9 mouse cellular contexts compared by ENCODE assay signal in genomic region chr1:194281941-194282340, GRCm38 (mm10).
"Had no signal": no experiment of that assay in that cellular context is flagged by ENCODE, and none has a peak within 500 bp of the region (broad histone marks: within the 10 kb centered on the region; RNA-seq: fewer than 3 reads in every experiment).

No protein-coding gene starts in this region.

- DNase-seq: kidney, adult 11 months; kidney, adult 9 months; kidney, postnatal 4 days; liver; liver, embryonic 13.5 days; liver, postnatal 0 days; lung, postnatal 14 days; midbrain, embryonic 14.5 days; thymus, postnatal 4 days had no signal
